Mouse (Mus musculus) heart, postnatal 10 days (tissue): Measurements from ENCODE around the gene Me3. TPM values are rescaled to one million over a fixed set of nuclear protein-coding genes. Genes with fewer than 3 reads are reported as not detected.

Source experiments
- DNase-seq, 2 experiments: peaks; one replicate each; pipeline ENCODE4 v3.0.0; 2021
- intact Hi-C: fragments of 180-260 bp; cut with DNase I; formaldehyde crosslinking; loops from one replicate; pipeline ENCODE4 v1.15.1; 2025
- total RNA-seq, 2 experiments: library from RNA; stranded (reverse); gene quantifications; 2 replicates each; pipeline ENCODE4 v1.2.3; 2021

The Me3 gene
- total RNA-seq, 2 experiments from 2014 or later: 105 to 114 TPM

- no peak for DNase-seq
- intact Hi-C loops: no loop called here
Observed at GRCm38 (mm10) chr7:89864769-89865168, 232.6 kb downstream of the Me3 start.

GRCm38 (mm10) chr7:89867221-89867620, 235.0 kb downstream of the Me3 start:
- no peak for DNase-seq
- intact Hi-C loops: no loop called here

GRCm38 (mm10) chr7:89879686-89880085, 247.5 kb downstream of the Me3 start:
- intact Hi-C loops: no loop called here
- DNase-seq: peak; percentile 31 to 38

- no peak for DNase-seq
- intact Hi-C loops: no loop called here
Observed at GRCm38 (mm10) chr7:89884551-89884950, 252.4 kb downstream of the Me3 start.

GRCm38 (mm10) chr7:89891412-89891811, 259.2 kb downstream of the Me3 start:
- no peak for DNase-seq
- intact Hi-C loops: no loop called here

- peak in 1 of 2 experiments; percentile 35 for DNase-seq
- intact Hi-C loops: no loop called here
Observed at GRCm38 (mm10) chr7:89891856-89892255, 259.7 kb downstream of the Me3 start.

- no peak for DNase-seq
- intact Hi-C loops: no loop called here
Observed at GRCm38 (mm10) chr7:89903007-89903406, 270.8 kb downstream of the Me3 start.

- DNase-seq: peak in 1 of 2 experiments; percentile 8
- intact Hi-C loops: no loop called here
Observed at GRCm38 (mm10) chr7:89903442-89904343, 271.5 kb downstream of the Me3 start, which contains the start of gene Ccdc81. TSS of gene Ccdc81 (minus strand) at chr7:89903629.

Other genes starting within 250 kb of the Me3 start
- 10 to 100 TPM; 54.0 to 60.8 TPM for gene Tmem135, start 228.2 kb upstream of the Me3 start, total RNA-seq
- gene Fzd4, start 228.0 kb upstream of the Me3 start, total RNA-seq: 10 to 100 TPM; 46.3 to 49.3 TPM
- 10 to 100 TPM; 30.0 to 33.1 TPM for gene Prss23, start 105.2 kb upstream of the Me3 start, total RNA-seq